13 mouse cellular contexts compared by ENCODE assay signal in genomic region chr5:127756671-127757423, GRCm38 (mm10).
A peak's percentile ranks its signal among the peaks of the same experiment; 100 is the strongest.
DNase-seq lines count a peak whose midpoint lies in the region; TF ChIP-seq lines count a peak whose summit lies in the region.
"Had no signal": no experiment of that assay in that cellular context is flagged by ENCODE, and none has a peak within 500 bp of the region (broad histone marks: within the 10 kb centered on the region; RNA-seq: fewer than 3 reads in every experiment).

No protein-coding gene starts in this region.

- no peak for TF ChIP-seq POLR2A in ES-Bruce4 (IDR thresholded peaks at IDR 0.05; ENCODE audit: insufficient read depth, low read length)

- H3K4me3 ChIP-seq in left cerebral cortex, adult 2 months, result no peak overlapping the region
- no peak overlapping the region for H3K4me3 ChIP-seq in ES-Bruce4 (ENCODE audit: low read depth, low read length)
- H3K4me3 ChIP-seq: midbrain, embryonic 12.5 days; neural tube, embryonic 13.5 days had no signal

- peak; percentile 54 for TF ChIP-seq CTCF in left cerebral cortex, adult 2 months (IDR thresholded peaks at IDR 0.05)
- TF ChIP-seq CTCF in ES-Bruce4 (IDR thresholded peaks at IDR 0.05; ENCODE audit: low read depth, low read length), result peak; percentile 64

- no peaks in the 10 kb centered on the region for H3K27me3 ChIP-seq in ES-Bruce4 (ENCODE audit: control insufficient read depth, insufficient read depth, low read length, poor library complexity, severe bottlenecking)
- H3K27me3 ChIP-seq: midbrain, embryonic 12.5 days; neural tube, embryonic 13.5 days; Patski had no signal

- H3K36me3 ChIP-seq in ES-Bruce4 (ENCODE audit: control insufficient read depth, insufficient read depth, low read length, poor library complexity, severe bottlenecking), result no peaks in the 10 kb centered on the region
- H3K36me3 ChIP-seq: midbrain, embryonic 12.5 days; neural tube, embryonic 13.5 days had no signal

- no peak overlapping the region for H3K27ac ChIP-seq in left cerebral cortex, adult 2 months
- no peak overlapping the region for H3K27ac ChIP-seq in ES-Bruce4 (ENCODE audit: insufficient read depth, low read length)
- H3K27ac ChIP-seq: midbrain, embryonic 12.5 days; neural tube, embryonic 13.5 days had no signal

- H3K9ac ChIP-seq in ES-Bruce4 (ENCODE audit: low read depth, poor library complexity, severe bottlenecking), result no peak overlapping the region
- H3K9ac ChIP-seq: midbrain, embryonic 12.5 days; neural tube, embryonic 13.5 days had no signal

- peaks cover 3% of the 10 kb centered on the region for H3K9me3 ChIP-seq in ES-Bruce4 (replicated peaks; ENCODE audit: control insufficient read depth, insufficient read depth, low read length, poor library complexity, severe bottlenecking)
- H3K9me3 ChIP-seq: midbrain, embryonic 12.5 days; neural tube, embryonic 13.5 days had no signal

- peak; percentile 42 to 55 for DNase-seq in cerebellum, postnatal 14 days
- no peak for DNase-seq in cerebellum, adult 11-12 months
- DNase-seq in left cerebral cortex, adult 2 months (ENCODE audit: extremely low spot score in 1 of 2, low spot score in 2 of 2), result no peak
- DNase-seq in left cerebral cortex, adult 8-10 months (ENCODE audit: low spot score in 2 of 2), result no peak
- peak; percentile 19 for DNase-seq in c-Kit-positive CD71-positive TER-119-positive erythroid progenitor cells, embryonic 14.5 days (ENCODE audit: low spot score)
- no peak for DNase-seq in ovary, adult 18-20 months (ENCODE audit: low spot score)
- no peak for DNase-seq in urinary bladder, postnatal 4 days (ENCODE audit: low spot score in 2 of 2)
- DNase-seq: gastrocnemius, postnatal 36 days; heart, postnatal 36 days had no signal

- intact Hi-C loops in left cerebral cortex, adult 2 months (cut with DNase I), result loop anchor here (5.0 kb wide), 1 partner anchor 680 kb away; no protein-coding TSS in a partner anchor

- H3K4me1 ChIP-seq in ES-Bruce4 (ENCODE audit: control insufficient read depth, insufficient read depth, low read length), result no peaks in the 10 kb centered on the region

- no peak for TF ChIP-seq EP300 in ES-Bruce4 (IDR thresholded peaks at IDR 0.05; ENCODE audit: insufficient read depth, low read depth, low read length)

Comparison
In these comparisons a context has a peak if more than half of its experiments do, and no peak if none do; other contexts are left out.
1. DNase-seq: peak in cerebellum, postnatal 14 days (2 of 2) and c-Kit-positive CD71-positive TER-119-positive erythroid progenitor cells, embryonic 14.5 days (single experiment); none in cerebellum, adult 11-12 months (single experiment), left cerebral cortex, adult 2 months (0 of 2), left cerebral cortex, adult 8-10 months (0 of 2), ovary, adult 18-20 months (single experiment) and urinary bladder, postnatal 4 days (0 of 2).